Comparison of ENCODE assay signal across 8 mouse cellular contexts in genomic region chr7:24500929-24501328, GRCm38 (mm10). TPM values are rescaled to one million over a fixed set of nuclear protein-coding genes. Genes with fewer than 3 reads are reported as not detected.
A peak's percentile ranks its signal among the peaks of the same experiment; 100 is the strongest.
DNase-seq lines count a peak whose midpoint lies in the region; ATAC-seq lines count a peak whose summit lies in the region.

No protein-coding gene starts in this region.

- 0 out of 2 replicates have a peak, but pooled peaks have one; percentile 34 for ATAC-seq in megakaryocyte-erythroid progenitor cell, adult 5-6 weeks (replicated peaks; ENCODE audit: low FRiP score, low TSS enrichment, poor library complexity, severe bottlenecking)
- ATAC-seq in hindbrain, embryonic 13.5 days (ENCODE audit: low FRiP score), result no peak

- H3K9ac ChIP-seq in hindbrain, embryonic 13.5 days, result no peak overlapping the region

- no peak overlapping the region for H3K27ac ChIP-seq in hindbrain, embryonic 13.5 days

- H3K4me3 ChIP-seq in hindbrain, embryonic 13.5 days, result no peak overlapping the region

- peaks cover 49% of the 10 kb centered on the region for H3K36me3 ChIP-seq in hindbrain, embryonic 13.5 days

- DNase-seq in cerebellum, adult 9-10 months, result peak; percentile 60
- no peak for DNase-seq in cerebellum, adult 11 months
- DNase-seq in left cerebral cortex, postnatal 14 days (ENCODE audit: low spot score in 2 of 2), result peak; percentile 57 to 73
- DNase-seq in left cerebral cortex, adult 8-10 months (ENCODE audit: low spot score in 2 of 2), result no peak
- peak; percentile 46 for DNase-seq in c-Kit-positive CD71-positive TER-119-positive erythroid progenitor cells, embryonic 14.5 days (ENCODE audit: low spot score)
- no peak for DNase-seq in ovary, postnatal 10 days (ENCODE audit: low spot score)

- no peak overlapping the region for H3K4me2 ChIP-seq in hindbrain, embryonic 13.5 days

- peaks cover 40% of the 10 kb centered on the region for H3K4me1 ChIP-seq in hindbrain, embryonic 13.5 days (replicated peaks)

- intact Hi-C loops in left cerebral cortex, postnatal 14 days (cut with DNase I), result no loop called here

- no peaks in the 10 kb centered on the region for H3K27me3 ChIP-seq in hindbrain, embryonic 13.5 days

- WGBS in hindbrain, embryonic 13.5 days, result 33% methylated on average over 7 of the region's 7 CpGs

- no peaks in the 10 kb centered on the region for H3K9me3 ChIP-seq in hindbrain, embryonic 13.5 days

RNA-seq across cellular contexts. Expression of gene Zfp428, which starts 5.9 kb away (rescaled TPM):
- 10 to 100 TPM; 53.7 to 53.8 TPM for total RNA-seq in left cerebral cortex, postnatal 14 days (2021)
- 10 to 100 TPM; 42.8 to 45.4 (median 44.1) TPM for total RNA-seq in left cerebral cortex, adult 8-10 months (2022)
- total RNA-seq in megakaryocyte-erythroid progenitor cell, adult 5-6 weeks (2014; fragmentation: Nextera tagmentation), result 3.5 and 4.0 TPM in 2 replicates
- total RNA-seq in megakaryocyte-erythroid progenitor cell, adult 5-6 weeks (2017), result 3.1 and 9.7 TPM in 2 replicates
- polyA plus RNA-seq in hindbrain, embryonic 13.5 days (2015; fragmentation: Nextera tagmentation; extraction: Ambion mirVana), result 259 and 270 TPM in 2 replicates

RNA-seq across cellular contexts. Expression of gene AC161166.1, which starts 11.3 kb away (rescaled TPM):
- not detected for total RNA-seq in left cerebral cortex, postnatal 14 days (2021)
- total RNA-seq in left cerebral cortex, adult 8-10 months (2022), result not detected
- total RNA-seq in megakaryocyte-erythroid progenitor cell, adult 5-6 weeks (2014; fragmentation: Nextera tagmentation), result not detected in 2 replicates
- not detected in 2 replicates for total RNA-seq in megakaryocyte-erythroid progenitor cell, adult 5-6 weeks (2017)
- polyA plus RNA-seq in hindbrain, embryonic 13.5 days (2015; fragmentation: Nextera tagmentation; extraction: Ambion mirVana), result 1.1 and 1.6 TPM in 2 replicates

RNA-seq across cellular contexts. Expression of gene Cadm4, which starts 19.1 kb away (rescaled TPM):
- total RNA-seq in left cerebral cortex, postnatal 14 days (2021), result 100 to 1,000 TPM; 282 to 289 TPM
- total RNA-seq in left cerebral cortex, adult 8-10 months (2022), result 100 to 1,000 TPM; 215 to 253 (median 239) TPM
- 0.27 TPM in 1 of 2 replicates, not detected in the other for total RNA-seq in megakaryocyte-erythroid progenitor cell, adult 5-6 weeks (2014; fragmentation: Nextera tagmentation)
- not detected in 2 replicates for total RNA-seq in megakaryocyte-erythroid progenitor cell, adult 5-6 weeks (2017)
- polyA plus RNA-seq in hindbrain, embryonic 13.5 days (2015; fragmentation: Nextera tagmentation; extraction: Ambion mirVana), result 67.2 and 67.9 TPM in 2 replicates

RNA-seq across cellular contexts. Expression of gene Irgq, which starts 29.6 kb away (rescaled TPM):
- total RNA-seq in left cerebral cortex, postnatal 14 days (2021), result 10 to 100 TPM; 97.0 to 97.6 TPM
- total RNA-seq in left cerebral cortex, adult 8-10 months (2022), result 10 to 100 TPM; 62.6 to 68.9 (median 66.6) TPM
- total RNA-seq in megakaryocyte-erythroid progenitor cell, adult 5-6 weeks (2014; fragmentation: Nextera tagmentation), result 4.7 and 6.3 TPM in 2 replicates
- total RNA-seq in megakaryocyte-erythroid progenitor cell, adult 5-6 weeks (2017), result 3.0 and 5.2 TPM in 2 replicates
- 21.1 TPM in 2 replicates for polyA plus RNA-seq in hindbrain, embryonic 13.5 days (2015; fragmentation: Nextera tagmentation; extraction: Ambion mirVana)

RNA-seq across cellular contexts. Expression of gene Plaur, which starts 38.6 kb away (rescaled TPM):
- total RNA-seq in left cerebral cortex, postnatal 14 days (2021), result 1 to 10 TPM in 1 of 2 experiments, under 1 TPM in 1; 0.30 to 1.3 TPM
- total RNA-seq in left cerebral cortex, adult 8-10 months (2022), result 1 to 10 TPM in 2 of 4 experiments, under 1 TPM in 2; 0.72 to 4.6 (median 2.1) TPM
- 2.3 and 5.4 TPM in 2 replicates for total RNA-seq in megakaryocyte-erythroid progenitor cell, adult 5-6 weeks (2014; fragmentation: Nextera tagmentation)
- 2.2 and 2.5 TPM in 2 replicates for total RNA-seq in megakaryocyte-erythroid progenitor cell, adult 5-6 weeks (2017)
- polyA plus RNA-seq in hindbrain, embryonic 13.5 days (2015; fragmentation: Nextera tagmentation; extraction: Ambion mirVana), result 1.2 and 1.6 TPM in 2 replicates

Comparison
In these comparisons a context has a peak if more than half of its experiments do, and no peak if none do; other contexts are left out.
1. DNase-seq: peak in cerebellum, adult 9-10 months (single experiment), left cerebral cortex, postnatal 14 days (2 of 2) and c-Kit-positive CD71-positive TER-119-positive erythroid progenitor cells, embryonic 14.5 days (single experiment); none in cerebellum, adult 11 months (single experiment), left cerebral cortex, adult 8-10 months (0 of 2) and ovary, postnatal 10 days (single experiment).
2. RNA of gene Zfp428, which starts 5.9 kb away (total RNA-seq): 53.7 to 53.8 TPM in left cerebral cortex, postnatal 14 days and 42.8 to 45.4 TPM in left cerebral cortex, adult 8-10 months; 3.1 to 9.7 TPM in megakaryocyte-erythroid progenitor cell, adult 5-6 weeks; every median in the first group is over 4 times any median in the second.
3. RNA of gene Cadm4, which starts 19.1 kb away (total RNA-seq): 282 to 289 TPM in left cerebral cortex, postnatal 14 days and 215 to 253 TPM in left cerebral cortex, adult 8-10 months; 0.27 TPM in megakaryocyte-erythroid progenitor cell, adult 5-6 weeks; every median in the first group is over 100 times any median in the second.